Mouse (Mus musculus) forebrain, embryonic 11.5 days (tissue): Measurements from ENCODE around the gene Enox1. TPM values are rescaled to one million over a fixed set of nuclear protein-coding genes. Genes with fewer than 3 reads are reported as not detected.
A peak's percentile ranks its signal among the peaks of the same experiment; 100 is the strongest.

Experiments
- ATAC-seq: fragments of 200-750 bp; cut with Nextera tagmentation; replicated peaks from 2 replicates; pipeline ENCODE4 v1.8.0; 2017; ENCODE audit warnings: moderate TSS enrichment; ENCODE audit not compliant: low FRiP score
- DNase-seq: peaks from one replicate; pipeline ENCODE4 v3.0.0-alpha.2; 2017; ENCODE audit warnings: low spot score
- H3K27ac ChIP-seq: fragments of 300-500 bp; sonication (generic); 2 replicates; pipeline ENCODE4 v1.5.1; 2014; ENCODE audit warnings: low read depth, low read length
- H3K27me3 ChIP-seq: fragments of 300-500 bp; sonication (generic); 2 replicates; pipeline ENCODE4 v1.6.1; 2014; ENCODE audit warnings: mild to moderate bottlenecking, low read length, mixed read lengths; ENCODE audit not compliant: control insufficient read depth, insufficient read depth
- H3K36me3 ChIP-seq: fragments of 300-500 bp; sonication (generic); 2 replicates; pipeline ENCODE4 v1.6.1; 2014; ENCODE audit warnings: mild to moderate bottlenecking, low read length, moderate library complexity, mixed read lengths; ENCODE audit not compliant: control insufficient read depth, insufficient read depth
- H3K4me1 ChIP-seq: fragments of 300-500 bp; sonication (generic); replicated peaks from 2 replicates; pipeline ENCODE4 v1.6.1; 2014; ENCODE audit warnings: low read length, mixed read lengths; ENCODE audit not compliant: control insufficient read depth, insufficient read depth
- H3K4me2 ChIP-seq: fragments of 300-500 bp; sonication (generic); 2 replicates; pipeline ENCODE4 v1.6.1; 2014; ENCODE audit warnings: low read depth, mild to moderate bottlenecking, low read length, moderate library complexity, mixed read lengths; ENCODE audit not compliant: severe bottlenecking
- H3K4me3 ChIP-seq: fragments of 300-500 bp; sonication (generic); 2 replicates; pipeline ENCODE4 v1.5.1; 2014; ENCODE audit warnings: low read depth, low read length
- H3K9ac ChIP-seq: fragments of 300-500 bp; sonication (generic); 2 replicates; pipeline ENCODE4 v1.6.1; 2014; ENCODE audit warnings: low read length
- H3K9me3 ChIP-seq: fragments of 300-500 bp; sonication (generic); 2 replicates; pipeline ENCODE4 v1.6.1; 2016; ENCODE audit warnings: low read length, mixed read lengths; ENCODE audit not compliant: control insufficient read depth
- WGBS: fragments of 180-500 bp; shearing (Covaris S2); extraction: QIAGEN DNeasy Blood & Tissue Kit; methylation state at CpG from one replicate; pipeline ENCODE4 v1.1.7; 2014; 5-methylcytosine and 5-hydroxymethylcytosine counted together
- polyA plus RNA-seq: library from polyadenylated mRNA; unstranded; fragments of >200 nt; fragmentation: Nextera tagmentation; extraction: Ambion mirVana; gene quantifications from 2 replicates; pipeline ENCODE4 v1.2.1, GENCODE M21; 2014

The Enox1 gene
- polyA plus RNA-seq, 1 experiment from 2014 or later = 22.6 TPM

DNA sequence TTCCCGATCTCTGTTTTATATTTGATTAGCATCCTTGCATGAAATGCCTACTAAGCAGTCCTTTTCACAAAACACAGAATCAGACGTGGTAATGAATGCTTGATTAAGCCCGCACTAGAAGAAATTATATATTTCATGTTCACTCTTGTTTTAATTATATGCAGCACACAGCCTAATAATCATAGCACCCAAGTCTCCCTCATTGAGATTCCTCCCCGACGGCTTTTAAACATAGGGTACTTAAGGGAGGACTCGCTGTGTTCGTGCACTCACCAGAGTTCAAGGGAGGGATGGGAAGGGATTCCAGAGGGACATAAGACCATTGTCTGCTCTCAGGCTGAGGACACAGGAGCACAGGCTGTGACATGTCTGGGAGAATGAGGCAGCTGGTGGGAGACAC, 512.9 kb downstream of the Enox1 start:
- peaks cover 3% of the 10 kb centered on the region for H3K4me1 ChIP-seq
- no peak overlapping the region for H3K27ac ChIP-seq
- no peak for DNase-seq
- no peaks in the 10 kb centered on the region for H3K9me3 ChIP-seq
- no peak overlapping the region for H3K4me2 ChIP-seq
- H3K4me3 ChIP-seq = no peak overlapping the region
- no peaks in the 10 kb centered on the region for H3K27me3 ChIP-seq
- H3K36me3 ChIP-seq = no peaks in the 10 kb centered on the region
- 80% methylated on average over 7 of the region's 7 CpGs for WGBS
- 0 out of 2 replicates have a peak, but pooled peaks have one; percentile 18 for ATAC-seq
- H3K9ac ChIP-seq = no peak overlapping the region

DNA sequence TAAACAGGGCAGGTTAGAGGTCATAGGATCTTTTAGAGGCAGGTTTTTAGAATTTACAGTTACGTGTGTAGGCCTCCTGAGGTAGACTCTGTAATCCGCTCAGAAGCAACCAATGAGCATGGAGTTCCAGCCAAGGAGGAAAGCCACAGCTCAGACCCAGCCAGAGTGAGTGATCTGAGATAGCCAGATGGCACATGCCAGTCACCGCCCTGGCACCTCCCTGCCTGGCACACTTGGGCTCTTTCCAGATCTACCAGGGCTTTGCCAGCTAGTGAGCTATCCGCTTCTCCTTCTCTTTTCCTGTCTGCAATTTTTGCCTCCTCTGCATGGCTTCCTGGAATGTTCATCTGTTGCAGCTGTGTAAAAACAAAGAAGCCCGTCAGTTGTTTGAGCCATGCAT, 514.4 kb downstream of the Enox1 start:
- no peak overlapping the region for H3K9ac ChIP-seq
- H3K27me3 ChIP-seq = no peaks in the 10 kb centered on the region
- H3K4me1 ChIP-seq = peaks cover 3% of the 10 kb centered on the region
- 93% methylated on average over 5 of the region's 5 CpGs for WGBS
- H3K4me2 ChIP-seq = no peak overlapping the region
- DNase-seq (no peak), ATAC-seq (no peak)
- no peak overlapping the region for H3K27ac ChIP-seq
- no peaks in the 10 kb centered on the region for H3K36me3 ChIP-seq
- no peaks in the 10 kb centered on the region for H3K9me3 ChIP-seq
- H3K4me3 ChIP-seq = no peak overlapping the region

DNA sequence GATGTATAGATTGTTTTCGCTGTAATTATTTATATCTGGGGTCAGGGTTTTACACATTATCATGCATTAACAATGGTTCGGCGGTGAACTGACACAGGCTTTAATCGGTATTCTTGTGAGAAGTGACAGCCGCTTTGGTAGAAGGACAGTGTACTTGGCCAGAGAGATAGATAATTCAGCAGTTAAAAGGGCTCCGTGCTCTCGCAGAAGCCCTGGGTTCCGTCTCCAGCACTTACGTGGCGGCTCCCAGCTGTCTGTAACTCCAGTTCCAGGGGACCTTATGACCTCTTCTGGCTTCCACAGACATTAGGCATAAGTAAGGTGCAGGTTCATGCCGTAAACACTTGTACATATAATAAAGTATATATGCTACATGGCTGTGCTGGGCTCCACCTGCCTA, 515.4 kb downstream of the Enox1 start:
- Histone ChIP-seq H3K4me1 (peaks cover 3% of the 10 kb centered on the region), H3K9me3 (no peaks in the 10 kb centered on the region), H3K4me3 (no peak overlapping the region), H3K27me3 (no peaks in the 10 kb centered on the region), H3K4me2 (no peak overlapping the region), H3K27ac (no peak overlapping the region), H3K36me3 (no peaks in the 10 kb centered on the region), H3K9ac (no peak overlapping the region)
- ATAC-seq (no peak), DNase-seq (no peak)
- 81% methylated on average over 11 of the region's 11 CpGs for WGBS

DNA sequence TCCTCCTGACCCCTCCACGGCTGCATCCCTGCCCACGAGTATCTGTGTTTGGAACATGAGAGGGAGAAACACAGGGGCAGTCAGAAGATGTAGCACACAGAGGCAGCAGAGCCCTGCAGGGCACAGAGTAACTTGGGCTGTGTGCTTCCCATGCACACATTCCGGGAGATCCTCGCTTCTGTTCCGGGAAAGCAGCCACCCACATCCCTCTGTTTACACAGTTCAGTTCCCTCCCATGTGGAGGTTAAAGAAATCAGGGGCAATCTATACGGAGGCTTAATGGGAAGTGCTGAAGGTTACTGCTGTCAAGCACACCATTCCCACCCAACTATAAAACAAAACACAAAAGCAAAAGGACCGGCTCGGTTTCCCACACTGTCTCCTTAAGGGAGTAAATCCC, 516.6 kb downstream of the Enox1 start:
- Histone ChIP-seq H3K9ac (no peak overlapping the region), H3K4me3 (no peak overlapping the region), H3K36me3 (no peaks in the 10 kb centered on the region), H3K4me2 (no peak overlapping the region), H3K27me3 (no peaks in the 10 kb centered on the region), H3K27ac (no peak overlapping the region), H3K4me1 (peaks cover 3% of the 10 kb centered on the region), H3K9me3 (no peaks in the 10 kb centered on the region)
- ATAC-seq = no peak
- DNase-seq = no peak
- 40% methylated on average over 8 of the region's 8 CpGs for WGBS

DNA sequence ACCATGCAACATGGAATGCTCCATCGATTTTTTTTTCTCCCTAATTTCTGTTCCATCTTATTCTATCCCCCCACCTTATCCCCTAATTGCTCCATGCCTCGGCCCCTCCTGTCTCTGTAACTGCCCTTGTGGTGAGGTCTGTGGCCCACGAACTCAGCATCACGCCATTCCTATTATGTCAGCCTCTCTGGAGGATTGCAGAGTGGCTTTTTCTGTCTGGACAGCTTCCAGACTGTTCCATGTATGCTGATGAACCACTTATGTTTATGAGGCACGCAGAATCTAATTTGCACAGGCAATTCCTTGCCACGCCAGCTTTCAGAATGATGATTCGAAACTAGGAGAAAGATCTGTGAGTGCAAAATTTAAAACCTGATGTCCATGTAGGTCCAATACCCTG, 521.4 kb downstream of the Enox1 start:
- Histone ChIP-seq H3K27ac (no peak overlapping the region), H3K36me3 (no peaks in the 10 kb centered on the region), H3K9me3 (no peaks in the 10 kb centered on the region), H3K4me1 (no peaks in the 10 kb centered on the region; the same call in none of the 2 replicates), H3K4me2 (no peak overlapping the region), H3K27me3 (no peaks in the 10 kb centered on the region), H3K9ac (no peak overlapping the region), H3K4me3 (no peak overlapping the region)
- no peak for DNase-seq
- no peak for ATAC-seq
- 90% methylated on average over 7 of the region's 7 CpGs for WGBS

DNA sequence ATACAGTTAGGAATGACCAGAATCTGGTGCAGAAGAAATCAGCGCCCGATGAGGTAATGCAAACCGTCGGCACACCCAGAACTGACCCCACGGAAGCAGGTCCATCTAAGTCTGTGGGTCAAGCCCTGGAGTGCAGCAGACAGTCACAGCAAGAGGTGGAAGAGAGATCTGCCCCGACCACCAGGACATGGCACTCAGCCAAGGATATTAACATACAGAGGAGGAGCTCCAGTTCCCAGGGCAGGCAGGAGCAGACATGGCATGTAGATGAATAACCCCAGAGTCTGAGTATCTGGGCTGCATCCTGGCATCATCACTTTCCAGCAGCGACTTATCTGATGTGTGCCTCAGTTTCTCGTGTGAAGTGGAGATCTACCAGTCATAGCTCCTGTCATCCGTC, 523.3 kb downstream of the Enox1 start:
- DNase-seq = no peak

DNA sequence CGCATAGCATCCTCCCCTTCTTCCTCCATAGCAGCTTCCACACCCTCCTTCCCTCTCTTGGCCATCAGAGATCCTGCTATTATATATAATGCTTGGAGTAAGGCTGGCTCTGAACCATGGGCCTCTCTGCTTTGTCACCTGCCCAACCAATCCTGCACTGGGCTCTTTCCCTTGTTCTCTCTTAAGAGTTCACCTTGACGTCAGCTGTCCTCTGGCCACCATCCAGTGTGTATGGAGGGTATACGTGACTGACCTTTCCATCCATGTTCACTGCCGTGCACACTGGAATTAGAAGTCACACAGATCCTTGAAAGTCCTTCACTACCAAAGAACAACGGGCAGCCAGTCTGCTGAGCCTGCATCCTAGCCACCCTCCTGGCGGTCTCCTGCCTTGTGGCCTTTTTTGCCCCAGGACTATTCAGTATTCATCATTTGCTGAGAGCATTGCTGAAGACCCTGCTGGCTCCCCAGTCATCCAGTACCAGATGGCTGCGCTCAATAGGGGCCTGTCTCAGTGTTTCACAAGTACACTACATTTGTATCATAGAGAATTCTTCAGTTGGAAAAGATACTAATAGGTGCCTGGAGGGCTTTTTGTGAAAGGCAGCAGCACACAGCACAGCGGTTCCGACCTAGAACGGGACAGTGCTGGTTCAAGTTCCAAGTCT, 526.5 kb downstream of the Enox1 start:
- ATAC-seq = no peak
- WGBS = 87% methylated on average over 10 of the region's 10 CpGs
- Histone ChIP-seq H3K9me3 (no peaks in the 10 kb centered on the region), H3K27ac (no peak overlapping the region), H3K4me3 (no peak overlapping the region), H3K36me3 (no peaks in the 10 kb centered on the region), H3K4me1 (no peaks in the 10 kb centered on the region), H3K4me2 (no peak overlapping the region), H3K27me3 (no peaks in the 10 kb centered on the region), H3K9ac (no peak overlapping the region)
- DNase-seq = no peak

More for the DNA sequence above, 523.3 kb downstream of the Enox1 start:
- ATAC-seq = no peak
- no peaks in the 10 kb centered on the region for H3K9me3 ChIP-seq
- H3K27me3 ChIP-seq = no peaks in the 10 kb centered on the region
- H3K4me2 ChIP-seq = no peak overlapping the region
- H3K27ac ChIP-seq = no peak overlapping the region
- H3K9ac ChIP-seq = no peak overlapping the region
- H3K36me3 ChIP-seq = no peaks in the 10 kb centered on the region
- H3K4me1 ChIP-seq = no peaks in the 10 kb centered on the region
- 91% methylated on average over 9 of the region's 9 CpGs for WGBS
- H3K4me3 ChIP-seq = no peak overlapping the region

DNA sequence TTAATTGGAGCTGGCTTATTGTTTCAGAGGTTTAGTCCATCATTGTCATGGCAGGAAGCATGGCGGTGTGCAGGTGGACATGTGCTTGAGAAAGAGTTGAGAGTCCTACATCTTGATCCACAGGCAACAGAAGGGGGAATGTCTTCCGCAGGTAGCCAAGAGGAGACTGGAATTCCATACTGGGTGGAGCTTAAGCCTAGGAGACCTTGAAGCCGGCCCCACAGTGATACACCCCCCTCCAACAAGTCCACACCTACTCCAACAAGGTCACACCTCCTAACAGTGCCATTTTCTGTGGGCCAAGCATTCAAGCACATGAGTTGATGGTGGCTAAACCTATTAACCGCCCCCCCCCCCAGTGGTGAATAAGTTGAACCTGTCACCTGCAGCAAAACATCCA, 533.3 kb downstream of the Enox1 start:
- H3K4me2 ChIP-seq = no peak overlapping the region
- no peak overlapping the region for H3K27ac ChIP-seq
- no peak overlapping the region for H3K9ac ChIP-seq
- H3K36me3 ChIP-seq = no peaks in the 10 kb centered on the region
- ATAC-seq (no peak), DNase-seq (no peak)
- H3K4me1 ChIP-seq = no peaks in the 10 kb centered on the region
- H3K4me3 ChIP-seq = no peak overlapping the region
- 90% methylated on average over 4 of the region's 4 CpGs for whole genome bisulfite sequencing
- H3K9me3 ChIP-seq = no peaks in the 10 kb centered on the region
- H3K27me3 ChIP-seq = no peaks in the 10 kb centered on the region

DNA sequence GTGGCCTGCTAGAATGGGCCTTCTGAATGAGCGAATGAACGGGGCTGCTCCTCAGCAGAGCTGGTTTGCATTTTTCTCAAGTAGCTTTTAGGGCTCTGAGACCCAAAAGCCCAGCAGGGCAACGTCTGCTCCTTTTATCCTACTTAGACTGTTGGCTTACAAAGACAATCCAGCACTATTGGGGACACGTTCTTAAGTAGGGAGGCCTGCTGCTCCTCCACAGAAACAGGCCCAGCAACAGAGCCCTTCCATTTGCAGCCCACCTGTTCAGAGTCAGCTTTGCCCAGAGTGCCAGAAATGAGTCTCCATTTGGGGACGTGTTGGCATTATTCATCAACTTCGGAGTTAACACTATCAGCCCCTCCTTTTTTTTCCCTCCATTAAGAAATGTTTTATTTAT, 548.4 kb downstream of the Enox1 start:
- DNase-seq (no peak), ATAC-seq (no peak)
- Histone ChIP-seq H3K36me3 (no peaks in the 10 kb centered on the region), H3K27ac (no peak overlapping the region), H3K4me2 (no peak overlapping the region), H3K27me3 (no peaks in the 10 kb centered on the region), H3K4me3 (no peak overlapping the region), H3K4me1 (no peaks in the 10 kb centered on the region), H3K9me3 (no peaks in the 10 kb centered on the region), H3K9ac (no peak overlapping the region)
- WGBS = 20% methylated on average over 6 of the region's 6 CpGs
